Mouse (Mus musculus) forelimb bud, embryonic 11.5 days (tissue): ENCODE measurements around the gene Clec3b.
A peak's percentile ranks its signal among the peaks of the same experiment; 100 is the strongest.

Experiments used
- DNase-seq: peaks from one replicate; pipeline ENCODE4 v3.0.0-alpha.2; 2012; ENCODE audit warnings: low read depth, low spot score

Gene Clec3b

DNA sequence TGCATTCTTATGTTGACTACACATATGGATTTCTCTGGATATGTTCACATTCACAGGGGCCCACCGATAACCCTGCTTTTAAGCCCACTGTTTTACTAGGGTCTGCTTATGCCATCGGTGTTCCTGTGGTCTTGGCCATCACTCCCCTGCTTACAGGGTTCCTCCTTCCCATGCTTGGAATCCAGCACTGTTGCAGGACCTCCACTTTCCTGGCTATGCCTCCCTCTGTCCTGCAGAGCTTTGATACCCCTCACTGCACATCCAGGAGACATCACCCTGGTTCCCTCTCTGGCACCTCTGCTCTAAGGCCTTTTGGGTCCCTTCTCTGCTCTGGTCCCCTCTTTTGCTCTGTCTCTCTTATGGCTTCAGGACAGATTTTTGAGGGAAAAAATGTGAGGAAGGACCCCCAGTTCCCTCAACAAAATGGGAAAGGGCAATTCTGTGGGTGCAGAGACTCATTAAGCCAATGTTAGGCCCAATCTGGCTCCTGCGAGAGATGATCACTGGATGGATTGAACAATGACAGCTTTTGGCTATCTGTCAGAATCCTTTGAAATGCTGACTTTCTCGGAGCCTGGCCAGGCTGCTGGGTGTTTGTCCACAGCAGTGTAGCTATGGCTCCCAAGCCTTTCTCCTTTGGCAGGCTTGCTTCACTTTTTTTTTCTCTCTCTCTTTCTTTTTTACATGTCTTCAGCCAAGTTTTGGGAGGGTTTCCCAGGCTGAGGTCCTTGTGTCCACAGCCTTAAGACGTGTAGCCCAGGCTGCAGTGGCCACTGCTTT lies at the start of gene Clec3b:
Gene Clec3b (plus strand): TSS at position 706 of the 780 bp plus-strand sequence.
- no peak for DNase-seq

DNA sequence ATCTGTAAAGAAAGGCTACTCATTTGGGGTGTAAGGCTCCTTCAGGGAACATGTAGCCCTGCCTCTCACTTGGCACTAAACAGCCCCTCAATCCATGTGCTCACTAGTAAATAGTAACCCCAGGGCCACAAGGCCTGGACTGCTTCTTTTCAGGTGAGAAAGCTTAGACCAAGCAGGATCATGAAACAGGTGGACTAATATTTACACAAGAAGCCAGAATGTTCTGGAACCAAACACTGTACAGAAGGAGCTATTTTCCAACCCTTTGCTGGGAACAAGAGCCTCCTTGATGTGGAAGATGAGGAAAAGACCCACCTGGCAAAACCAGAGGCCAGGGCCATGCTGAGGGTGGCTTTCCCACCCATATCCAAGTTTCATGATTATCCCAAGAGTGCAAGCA lies 47.3 kb upstream of the Clec3b start:
- no peak for DNase-seq

DNA sequence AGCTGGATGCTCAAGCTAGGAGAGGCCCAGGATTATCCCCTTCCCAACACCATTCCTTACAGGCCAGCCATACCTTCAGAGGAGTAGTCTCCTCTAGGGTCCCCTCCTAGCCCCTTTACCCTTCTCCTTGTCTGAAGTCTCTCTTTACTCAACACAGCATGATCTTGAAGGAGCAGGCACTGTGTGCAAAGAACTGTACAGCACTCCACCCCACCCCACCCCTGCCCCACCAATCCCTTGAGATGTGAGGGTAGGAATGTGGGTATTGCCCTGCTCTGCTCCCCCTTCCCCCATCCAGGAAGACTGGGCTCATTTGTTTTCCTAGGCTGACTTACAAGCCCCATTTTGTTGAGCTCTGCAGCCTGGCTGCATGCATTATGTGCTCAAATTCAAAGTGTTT lies 46.4 kb upstream of the Clec3b start:
- DNase-seq: no peak

DNA sequence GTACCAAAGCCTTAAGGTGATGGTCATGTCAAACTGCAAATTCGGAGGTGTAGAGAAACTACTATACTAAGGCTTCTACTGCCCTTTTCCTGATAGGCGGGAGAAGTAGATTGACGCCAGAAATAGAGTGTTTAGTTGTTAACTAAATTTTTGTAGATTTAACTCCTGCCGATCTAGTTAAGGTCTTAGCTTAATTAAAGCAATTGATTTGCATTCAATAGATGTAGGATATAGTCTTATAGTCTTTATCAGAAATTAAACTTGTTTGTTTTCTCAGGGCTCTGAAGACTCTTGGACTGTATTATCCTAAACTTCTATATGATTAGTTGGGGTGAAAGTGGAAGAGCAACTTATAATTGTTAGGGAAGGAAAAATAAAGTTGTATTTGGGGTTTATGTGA lies 43.6 kb upstream of the Clec3b start:
- no peak for DNase-seq

DNA sequence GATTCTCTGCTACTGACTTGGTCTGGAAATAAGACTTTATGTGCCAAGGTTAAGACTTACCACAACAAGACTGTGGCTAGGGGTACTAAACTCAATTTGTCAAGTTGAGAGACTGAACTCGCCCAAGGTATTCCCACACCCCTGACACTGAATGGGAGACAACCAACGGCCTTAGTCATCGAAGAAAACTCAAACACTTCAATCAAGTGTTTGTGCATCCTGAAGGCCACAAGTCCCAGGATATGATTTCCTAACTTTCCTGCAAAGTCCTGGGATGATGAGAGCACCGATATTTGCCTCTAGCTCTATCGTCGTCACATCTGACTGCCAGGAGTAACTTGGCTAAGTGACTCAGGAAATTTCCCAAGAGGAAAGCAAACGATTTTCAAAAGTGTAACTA lies 41.6 kb upstream of the Clec3b start:
- DNase-seq: no peak

DNA sequence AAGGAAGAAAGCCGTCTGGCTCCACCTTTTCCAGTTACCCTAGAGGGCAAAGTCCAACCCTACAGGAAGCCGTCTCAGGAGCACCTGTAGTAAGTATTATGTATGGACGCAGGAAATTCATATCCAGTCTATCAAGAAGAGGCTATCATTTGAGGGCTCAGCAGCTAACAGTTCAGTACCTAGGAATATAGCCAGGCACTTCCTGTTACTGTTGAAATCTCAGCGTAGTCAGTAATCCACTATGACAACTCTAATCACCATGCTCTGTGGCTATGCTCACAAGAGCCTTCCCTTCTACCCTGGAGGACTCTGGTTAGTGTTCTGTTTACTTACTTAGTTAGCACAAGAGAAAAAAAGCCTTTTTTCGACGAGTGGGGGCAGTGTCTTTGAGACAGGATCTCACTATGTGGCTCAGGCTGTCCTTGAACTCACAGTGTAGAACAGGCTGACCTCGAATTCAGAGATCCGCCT lies 39.0 kb upstream of the Clec3b start:
- DNase-seq: no peak

DNA sequence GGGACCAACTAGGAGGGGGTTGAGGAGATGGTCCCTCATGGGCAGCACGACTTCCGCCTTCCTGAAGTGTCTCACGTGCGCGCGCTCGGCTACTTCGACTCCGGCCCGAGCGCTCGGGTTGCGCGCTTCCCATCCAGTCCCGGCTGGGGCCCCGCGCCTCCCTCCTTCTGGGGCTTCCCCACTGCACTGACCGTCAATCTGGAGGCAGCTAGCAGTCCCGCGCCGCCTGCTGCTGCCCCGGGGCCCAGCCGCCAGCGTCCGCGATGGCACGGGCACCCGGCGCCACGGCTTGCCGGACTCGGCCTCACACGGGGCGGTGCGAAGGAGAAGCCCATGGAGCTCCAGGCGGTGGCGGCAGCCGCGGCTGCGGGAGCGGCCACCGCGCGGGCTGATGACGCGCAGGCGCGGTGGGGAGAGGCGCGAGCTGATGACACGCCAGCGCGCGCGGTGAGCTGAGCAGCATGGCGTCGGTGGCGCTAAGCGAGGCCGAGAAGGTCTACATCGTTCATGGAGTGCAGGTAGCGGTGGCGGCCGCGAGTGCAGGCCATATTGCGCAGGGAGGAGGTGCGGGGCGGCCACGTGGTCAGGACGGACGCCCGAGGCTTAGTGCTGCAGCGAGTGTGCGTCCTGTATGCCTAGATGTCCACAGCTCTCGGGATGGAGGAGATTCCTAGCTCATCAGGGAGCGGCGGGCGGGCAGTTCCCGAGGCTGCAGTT lies 37.8 kb upstream of the Clec3b start, which contains the start of the genes Zdhhc3 and Exosc7:
Gene Zdhhc3 (minus strand): TSS at position 401 of the 717 bp plus-strand sequence.
Gene Exosc7 (plus strand): TSS at position 411 of the 717 bp plus-strand sequence.
- peak; percentile 89 for DNase-seq

DNA sequence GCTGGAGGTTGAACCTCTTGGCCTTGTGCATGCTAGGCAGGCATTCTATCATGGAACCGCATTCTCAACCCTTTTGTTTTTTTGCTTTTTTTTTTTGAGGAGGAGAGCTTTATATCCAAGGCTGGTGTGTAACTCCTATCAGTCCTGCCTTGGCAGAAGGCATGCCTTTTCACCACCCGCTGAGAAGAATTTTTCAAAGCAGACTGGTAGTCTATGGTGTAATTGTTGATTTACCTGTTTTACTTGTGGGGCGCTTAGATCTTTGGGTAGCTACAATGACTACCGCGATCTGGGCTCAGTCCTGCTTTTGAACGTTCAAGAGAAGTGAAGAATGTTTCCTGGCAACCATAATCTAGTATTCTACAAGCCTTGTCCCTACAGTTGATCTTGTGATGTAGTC lies 36.8 kb upstream of the Clec3b start:
- no peak for DNase-seq

DNA sequence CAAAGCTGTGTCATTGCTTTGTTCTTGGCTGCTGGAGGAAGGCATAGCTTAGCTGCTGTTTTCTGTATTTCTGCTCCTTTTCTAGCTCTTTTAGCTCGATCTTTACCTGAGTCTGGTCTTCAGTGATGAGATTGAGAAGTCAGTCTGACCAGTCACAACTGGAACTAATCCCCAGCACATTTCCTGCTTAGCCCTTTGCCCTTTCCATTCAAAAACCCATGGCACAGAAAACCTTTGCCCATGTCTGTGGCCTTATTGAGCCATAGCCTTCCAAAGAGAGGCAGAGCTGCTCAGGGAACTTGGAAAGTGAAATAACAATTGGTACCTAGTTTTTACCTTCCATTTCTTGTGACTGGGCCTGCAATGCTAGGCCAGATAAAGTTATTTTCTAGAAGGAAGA lies 35.2 kb upstream of the Clec3b start:
- DNase-seq: no peak

DNA sequence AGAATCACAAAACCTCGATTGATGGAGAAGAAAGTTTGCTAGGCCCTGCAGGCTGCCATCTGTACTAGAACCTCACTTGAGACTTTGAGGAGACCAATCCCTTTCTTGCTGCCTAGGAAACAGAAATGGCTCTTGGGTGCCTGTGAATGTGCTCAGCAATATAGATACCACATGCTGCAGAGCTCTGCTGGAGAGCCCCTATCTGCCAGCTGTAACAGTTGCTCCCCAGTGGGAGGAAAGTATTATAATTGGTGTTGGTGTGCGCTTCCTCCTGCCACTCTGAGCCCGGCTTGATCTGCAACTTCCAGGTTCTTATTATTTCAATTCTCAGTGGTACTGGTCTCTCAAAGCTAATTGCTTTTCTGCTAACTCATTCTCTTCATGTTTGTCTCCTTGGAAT lies 27.7 kb upstream of the Clec3b start:
- no peak for DNase-seq

DNA sequence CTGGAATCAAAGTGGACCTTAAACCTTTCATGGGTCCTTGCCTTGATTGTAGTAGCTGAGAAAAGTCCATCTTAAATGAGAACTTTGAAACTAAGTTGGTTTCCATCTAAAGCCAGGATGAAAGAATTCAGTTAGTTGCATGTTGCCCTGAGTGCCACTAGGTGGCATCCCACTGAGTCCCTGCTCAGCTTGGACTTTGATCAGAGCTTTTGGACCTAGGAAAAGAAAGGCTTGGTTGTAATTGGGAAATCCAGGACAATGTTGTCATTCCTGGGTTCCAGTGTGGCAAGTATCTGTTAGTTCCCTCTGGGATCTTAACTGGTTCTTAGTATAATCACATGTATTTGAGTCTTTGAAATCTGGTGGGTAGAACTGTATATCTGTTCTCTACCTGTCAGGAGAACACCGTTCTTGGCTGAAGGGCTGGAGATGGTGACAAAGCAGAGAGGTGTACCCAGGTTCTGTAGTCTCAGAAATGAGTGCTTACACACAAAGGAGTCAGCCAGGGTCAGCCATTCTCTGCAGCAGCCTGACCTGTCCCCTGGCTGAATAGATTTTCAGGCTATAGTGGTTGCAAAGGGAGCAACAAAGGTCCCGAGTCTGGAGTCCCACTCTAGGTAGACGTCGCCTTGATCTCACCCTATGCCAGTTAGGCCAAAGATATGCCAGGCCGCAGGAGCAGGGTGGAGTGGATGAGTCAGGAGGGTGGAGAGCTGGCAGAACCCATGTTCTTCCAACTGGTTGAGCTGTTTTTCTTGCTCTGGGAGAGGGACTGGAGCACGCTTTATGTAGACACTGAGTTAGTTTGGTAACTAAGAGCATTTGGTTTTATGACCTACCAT lies 27.0 kb upstream of the Clec3b start:
- no peak for DNase-seq

DNA sequence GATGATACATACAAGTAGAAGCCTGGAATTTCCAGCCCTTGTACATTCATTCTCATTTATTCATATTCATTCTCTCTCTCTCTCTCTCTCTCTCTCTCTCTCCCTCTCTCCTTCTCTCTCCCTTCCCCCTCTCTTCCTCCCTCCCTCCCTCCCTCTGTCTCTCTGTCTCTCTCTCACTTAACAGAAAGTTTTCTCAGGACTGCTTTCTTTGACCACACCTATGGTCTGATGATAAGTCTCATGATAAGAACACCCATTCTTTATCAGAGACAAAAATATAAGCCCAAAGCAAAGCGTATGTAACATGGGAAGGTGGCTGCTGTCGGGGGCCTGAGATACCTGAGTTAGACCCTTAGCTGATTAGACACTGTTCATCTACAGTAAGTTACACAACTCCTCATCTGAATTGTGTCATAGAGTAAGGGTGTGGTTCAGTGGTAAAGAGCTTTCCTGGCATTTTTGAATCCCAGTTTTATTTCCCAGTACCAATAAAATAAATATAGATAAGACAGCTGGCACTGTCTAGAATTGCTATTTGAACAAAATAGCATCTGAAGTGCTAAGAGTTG lies 26.2 kb upstream of the Clec3b start:
- no peak for DNase-seq

DNA sequence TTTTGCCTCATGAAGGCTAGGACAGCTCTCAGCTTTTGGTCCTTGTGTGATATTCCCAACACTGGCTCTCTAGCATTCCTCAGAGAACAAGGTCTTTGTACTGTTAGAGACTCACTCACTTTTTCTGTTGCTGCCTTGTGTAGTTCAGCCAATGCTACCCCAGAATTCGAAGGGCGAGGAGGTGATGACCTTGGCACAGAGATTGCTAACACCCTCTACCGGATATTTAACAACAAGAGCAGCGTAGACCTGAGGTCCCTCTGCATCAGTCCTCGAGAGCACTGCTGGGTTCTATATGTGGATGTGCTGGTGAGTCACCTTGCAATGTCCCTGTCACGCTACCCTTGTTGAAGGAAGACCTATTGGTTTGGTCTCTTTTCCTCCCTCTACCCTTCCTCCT lies 23.1 kb upstream of the Clec3b start:
- no peak for DNase-seq

DNA sequence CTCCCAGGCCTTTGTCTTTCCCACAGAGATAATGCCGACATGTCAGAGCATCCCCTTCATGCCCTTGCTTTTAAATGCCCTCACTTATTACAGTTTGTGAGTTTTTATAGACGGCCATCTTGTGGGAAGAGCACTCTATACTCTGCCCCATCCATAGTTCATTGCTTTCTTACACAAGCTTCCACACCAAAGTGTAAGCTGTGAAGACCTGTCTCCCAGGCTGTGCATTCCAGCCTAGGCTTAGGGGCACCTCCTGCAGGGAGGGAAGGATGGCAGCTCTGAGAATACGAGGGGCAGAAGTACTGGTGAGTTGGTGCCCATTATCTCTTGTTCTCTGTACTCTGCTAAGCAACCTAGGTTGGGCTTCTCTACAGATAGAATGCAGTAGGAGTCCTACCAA lies 17.8 kb upstream of the Clec3b start:
- DNase-seq: no peak

DNA sequence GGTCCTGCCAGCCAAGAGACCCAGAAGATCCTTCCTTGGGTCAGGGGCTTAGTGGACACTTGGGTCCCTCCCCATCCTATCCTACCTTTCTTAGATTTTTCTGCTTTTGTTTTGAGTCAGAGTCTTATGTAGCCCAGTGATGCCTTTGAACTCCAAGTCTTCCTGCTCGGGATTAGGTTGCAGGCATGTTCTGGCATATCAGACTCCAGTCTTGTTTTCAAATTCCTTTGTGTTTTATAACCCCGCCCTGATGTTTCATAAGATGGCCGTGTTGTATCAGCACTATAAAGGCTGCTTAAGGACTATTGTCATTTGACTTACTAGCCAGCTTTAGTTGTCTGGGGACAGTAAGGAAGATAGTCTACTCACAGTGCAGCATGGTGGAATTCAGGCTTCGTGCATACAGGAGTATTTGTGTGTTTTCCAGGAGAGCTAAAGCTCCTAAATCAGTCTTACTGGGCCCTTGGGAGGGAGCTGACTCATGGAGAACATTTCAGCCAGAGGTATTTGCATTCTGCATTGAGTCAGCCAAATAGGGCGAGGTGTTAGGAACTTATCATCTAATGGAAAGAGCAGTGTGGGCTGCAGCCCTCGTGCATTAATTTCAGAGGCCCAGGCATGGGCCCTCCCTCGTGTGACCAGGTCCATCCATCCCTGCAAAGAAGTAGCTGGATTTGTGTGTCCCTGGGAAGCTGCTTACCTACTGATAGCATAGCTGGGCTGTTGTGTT lies 13.6 kb upstream of the Clec3b start:
- DNase-seq: no peak

DNA sequence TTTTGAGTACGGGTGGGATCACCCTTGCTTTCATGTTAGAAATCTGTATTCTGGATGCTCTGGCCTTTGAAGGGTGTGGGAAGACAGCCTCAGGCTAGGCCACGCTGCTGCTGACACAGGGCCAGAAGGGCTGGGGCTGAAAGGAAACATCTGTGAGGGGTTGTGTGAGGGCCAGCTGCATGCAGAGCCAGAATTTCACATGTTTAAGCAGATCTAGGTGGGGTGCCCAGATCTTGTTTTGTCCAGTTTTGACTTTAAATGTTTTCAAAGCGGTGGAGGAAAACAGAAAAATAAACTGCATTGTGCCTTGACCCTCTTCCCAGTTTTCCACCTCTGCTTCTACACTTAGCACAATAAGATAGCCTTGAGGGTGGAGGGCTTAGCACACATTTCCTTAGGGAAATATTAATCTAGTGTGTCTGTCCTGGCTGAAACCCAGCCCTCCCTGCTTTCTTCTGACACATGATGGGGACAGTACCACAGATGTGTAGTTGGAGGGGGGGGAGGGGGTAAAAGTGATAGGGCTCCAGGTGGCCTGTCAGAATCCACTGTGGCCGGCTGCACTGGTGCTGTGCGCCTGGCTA lies 11.8 kb upstream of the Clec3b start:
- no peak for DNase-seq

DNA sequence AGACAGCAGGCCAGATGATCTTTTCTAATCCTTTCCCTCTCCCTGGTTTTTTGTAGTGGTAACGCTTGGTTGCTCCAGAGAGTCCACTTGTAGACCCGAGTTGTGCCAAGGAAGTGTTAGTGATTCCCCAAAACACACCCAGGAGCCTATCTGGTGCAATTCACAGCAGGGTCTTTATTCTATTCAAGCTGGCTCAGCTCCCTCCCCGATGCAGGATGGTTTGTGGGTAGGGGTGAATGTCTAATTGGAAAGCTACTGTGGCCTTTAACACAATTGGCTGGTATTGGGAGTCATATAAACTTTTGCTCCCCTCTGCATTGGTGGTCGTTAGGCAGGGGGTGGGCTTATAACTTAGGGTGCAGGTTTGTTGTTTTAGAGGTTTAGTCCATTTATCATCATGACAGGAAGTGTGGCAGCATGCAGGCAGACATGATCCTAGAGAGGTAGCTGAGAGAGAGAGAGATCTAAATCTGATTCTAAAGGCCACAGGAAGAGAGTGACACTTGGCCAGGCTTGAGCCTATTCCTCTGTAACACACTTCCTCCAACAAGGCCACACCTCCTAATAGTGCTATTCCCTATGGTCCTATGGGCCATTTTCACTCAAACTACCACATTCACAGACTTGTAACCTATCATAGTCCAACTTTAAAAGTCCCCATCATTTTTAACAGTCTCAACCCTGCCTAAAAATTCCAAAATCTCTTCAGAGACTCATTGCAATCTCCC lies 10.7 kb upstream of the Clec3b start:
- DNase-seq: no peak

DNA sequence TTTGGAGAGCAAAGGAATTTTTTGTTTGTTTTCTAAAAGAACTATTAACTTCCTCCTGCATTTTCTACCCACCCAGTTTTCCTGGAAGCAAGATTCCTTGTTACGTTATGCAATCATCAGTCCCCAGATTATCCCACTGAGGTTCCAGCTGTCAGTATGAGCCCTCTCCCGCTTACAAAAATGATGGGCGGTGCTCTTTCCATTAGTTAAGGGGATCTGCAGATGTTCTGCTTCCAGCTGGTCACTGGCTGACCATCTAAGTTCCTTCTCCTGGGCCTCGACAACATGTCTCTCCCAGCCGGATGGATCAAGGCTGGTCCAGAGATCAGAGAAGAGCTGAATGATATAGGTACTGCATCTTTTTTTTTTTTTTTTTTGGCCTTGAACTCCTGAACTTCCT lies 2.3 kb upstream of the Clec3b start:
- DNase-seq: no peak

DNA sequence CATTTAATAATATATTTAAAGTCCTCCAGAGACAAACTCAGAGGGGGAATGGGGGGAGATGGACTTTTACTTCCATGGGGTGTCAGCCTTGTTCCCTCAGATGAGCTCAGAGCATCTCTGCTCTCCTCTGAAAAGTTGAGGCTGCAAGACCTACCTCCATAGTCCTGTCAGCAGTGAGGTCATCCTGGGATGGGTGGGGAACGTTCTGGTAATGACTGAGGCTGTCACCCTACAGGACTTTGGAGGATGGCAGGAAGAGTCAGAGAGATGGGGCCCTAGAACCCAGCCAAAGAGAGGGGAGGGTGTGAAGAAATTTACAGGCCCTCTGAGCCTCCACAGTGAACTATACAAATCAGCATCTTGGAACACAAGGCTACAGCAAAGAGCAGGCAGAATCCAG lies 815 bp downstream of the Clec3b start:
- DNase-seq: no peak

DNA sequence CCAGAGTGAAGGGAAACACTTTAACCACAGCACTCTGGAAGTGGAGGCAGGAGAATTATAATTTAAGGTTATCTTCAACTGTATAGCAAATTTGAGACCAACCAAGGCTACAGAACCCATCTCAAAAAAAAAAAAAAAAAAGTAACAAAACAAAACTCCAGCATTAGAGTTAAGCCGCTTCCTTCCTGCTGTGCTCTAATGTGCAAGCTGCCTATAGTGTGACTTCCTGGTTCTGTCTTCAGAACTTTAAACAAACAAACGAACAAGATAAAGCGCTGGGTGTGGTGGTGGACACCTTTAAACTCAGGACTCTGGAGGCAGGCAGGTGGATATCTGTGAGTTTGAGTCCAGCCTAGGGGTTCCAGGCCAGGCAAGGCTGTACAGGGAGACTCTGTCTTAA lies 1.3 kb downstream of the Clec3b start:
- DNase-seq: no peak
